Mouse (Mus musculus) megakaryocyte, embryonic 14.5 days (primary cell): ENCODE data around the gene Atox1. TPM values are rescaled to one million over a fixed set of nuclear protein-coding genes. Genes with fewer than 3 reads are reported as not detected.
A peak's percentile ranks its signal among the peaks of the same experiment; 100 is the strongest.

Experiments used
- H3K27me3 ChIP-seq: replicated peaks from 2 replicates; pipeline ENCODE3; 2012; ENCODE audit warnings: inconsistent platforms
- H3K36me3 ChIP-seq: replicated peaks from 2 replicates; pipeline ENCODE3; 2012; ENCODE audit warnings: low read length, inconsistent platforms, mixed read lengths
- H3K4me1 ChIP-seq: 2 replicates; pipeline ENCODE4 v1.6.1; 2012; ENCODE audit warnings: inconsistent platforms
- H3K4me3 ChIP-seq: replicated peaks from 2 replicates; pipeline ENCODE3; 2012; ENCODE audit warnings: moderate library complexity, mild to moderate bottlenecking, inconsistent platforms
- H3K9me3 ChIP-seq: 2 replicates; pipeline ENCODE4 v1.6.1; 2012; ENCODE audit warnings: inconsistent platforms
- FLI1 ChIP-seq: IDR thresholded peaks from 2 replicates; pipeline ENCODE4 v1.6.1; 2012; ENCODE audit warnings: low read length, inconsistent platforms, mixed read lengths
- GATA1 ChIP-seq: IDR thresholded peaks from 3 replicates; pipeline ENCODE4 v1.6.1; 2012; ENCODE audit warnings: mixed read lengths, low read length, inconsistent platforms, borderline replicate concordance
- polyA plus RNA-seq: library from polyadenylated mRNA; stranded (reverse); fragments of >175 nt; gene quantifications from 2 replicates; pipeline ENCODE4 v1.2.3, GENCODE M21; 2012; ENCODE audit warnings: low replicate concordance; ENCODE audit not compliant: insufficient read depth

Atox1 gene
- polyA plus RNA-seq, 1 experiment = 110 TPM

DNA sequence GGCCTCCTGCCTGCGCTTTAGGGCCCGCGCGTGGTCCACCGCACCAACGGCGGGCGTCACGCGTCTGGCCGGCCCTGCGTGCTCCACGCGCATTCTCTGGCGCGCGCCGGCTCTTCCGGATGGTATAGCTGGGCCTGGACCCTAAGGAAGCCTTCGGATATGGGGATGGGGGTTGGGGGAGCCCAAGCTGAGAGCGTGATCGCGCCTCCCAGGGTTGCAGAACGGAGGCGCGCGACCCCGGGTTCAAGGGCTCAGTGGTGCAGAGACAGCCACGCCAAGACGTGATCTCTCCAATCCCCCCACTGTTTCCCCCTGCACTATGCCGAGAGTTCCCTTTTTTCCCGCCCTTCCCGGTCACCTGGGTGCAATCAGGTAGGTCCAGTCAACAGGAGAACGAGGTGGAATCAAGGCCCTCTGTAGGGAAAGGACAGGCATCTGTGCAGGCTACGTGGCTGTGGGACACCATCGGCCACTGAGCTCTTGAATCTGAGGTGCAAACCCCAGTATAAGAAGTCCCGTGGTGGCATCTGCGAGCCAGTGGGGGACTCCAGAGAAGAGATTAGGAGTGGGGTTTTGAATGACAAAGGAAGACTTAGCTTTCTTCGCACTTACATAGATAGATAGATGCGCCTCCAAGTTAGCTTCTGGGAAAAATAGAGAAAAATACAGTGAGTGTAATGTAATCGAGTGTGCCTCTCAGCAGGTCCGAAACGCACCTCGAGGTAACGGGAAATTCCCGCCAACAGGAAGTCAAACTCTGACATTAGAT, 9.1 kb upstream of the Atox1 start:
- no peaks in the 10 kb centered on the region for H3K9me3 ChIP-seq
- H3K4me1 ChIP-seq = peaks cover 49% of the 10 kb centered on the region
- TF ChIP-seq GATA1 = no peak
- TF ChIP-seq FLI1 = no peak
- peak overlapping the region; percentile 98 for H3K4me3 ChIP-seq
- H3K36me3 ChIP-seq = peaks cover 15% of the 10 kb centered on the region
- H3K27me3 ChIP-seq = no peaks in the 10 kb centered on the region

DNA sequence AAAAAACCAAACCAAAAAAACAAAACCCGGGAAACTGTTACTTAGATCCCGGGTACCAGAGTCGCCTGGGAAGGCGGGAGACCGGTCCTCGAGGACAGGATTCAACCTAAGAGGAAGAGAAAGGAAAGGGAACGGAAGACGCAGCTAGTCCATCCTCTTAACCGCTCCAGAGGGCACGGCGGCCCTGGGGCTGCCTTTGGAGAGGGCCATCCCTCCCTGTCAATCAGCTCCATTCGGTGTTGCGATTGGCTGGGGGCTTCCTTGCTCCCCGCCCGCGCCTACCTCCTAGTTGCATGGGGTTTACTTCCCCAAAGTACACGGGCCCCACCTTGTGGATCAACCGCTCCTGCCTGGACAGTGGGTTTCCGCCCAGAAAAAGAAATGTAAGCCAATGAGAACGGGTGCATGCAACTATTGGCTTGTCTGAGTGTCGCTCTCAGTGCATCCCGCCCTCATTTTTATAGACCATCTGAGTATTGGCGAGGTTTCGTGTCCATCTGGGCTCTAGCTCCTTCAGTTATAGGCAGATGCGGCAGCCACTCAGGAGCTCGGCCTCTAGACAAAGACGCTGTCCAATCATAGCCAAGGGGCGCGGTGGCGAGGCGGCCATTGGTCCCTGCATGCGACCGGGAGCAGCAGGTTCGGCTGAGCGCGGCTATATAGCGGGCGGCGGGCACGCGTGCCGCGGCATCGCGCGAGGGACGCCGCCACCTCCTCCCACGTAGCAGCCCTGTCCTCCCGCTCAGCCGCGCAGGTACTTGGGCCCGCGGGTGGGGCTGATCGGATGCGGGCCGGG, 8.2 kb upstream of the Atox1 start, which contains the start of gene G3bp1:
TSS of gene G3bp1 (plus strand) at position 638 of the 796 bp plus-strand sequence.
- TF ChIP-seq GATA1 (no peak), FLI1 (no peak)
- Histone ChIP-seq H3K4me1 (peaks cover 44% of the 10 kb centered on the region), H3K36me3 (peaks cover 10% of the 10 kb centered on the region)

DNA sequence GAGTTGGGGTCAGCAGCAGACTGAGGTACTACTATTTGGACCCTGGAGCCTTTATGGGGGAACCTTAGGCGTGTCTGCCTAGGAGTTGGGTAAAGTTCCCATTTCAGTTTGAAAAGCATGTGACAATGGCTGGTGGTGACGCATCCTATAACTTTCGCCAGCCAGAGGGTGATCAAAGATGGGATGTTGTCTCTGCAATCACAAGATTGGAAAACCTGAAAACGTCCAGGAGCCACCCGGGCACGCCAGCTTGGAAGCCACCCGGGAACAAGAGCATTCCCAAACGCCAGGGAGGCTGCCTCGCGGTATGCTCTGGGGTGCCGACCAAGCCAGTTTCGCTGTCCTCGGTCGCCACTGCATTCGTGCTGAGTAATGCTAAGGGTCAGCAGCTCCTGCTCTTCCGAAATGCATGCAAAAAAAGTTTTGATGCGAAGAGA, 7.6 kb upstream of the Atox1 start:
- Histone ChIP-seq H3K4me3 (peak overlapping the region; percentile 98), H3K27me3 (no peaks in the 10 kb centered on the region), H3K9me3 (no peaks in the 10 kb centered on the region), H3K36me3 (peaks cover 6% of the 10 kb centered on the region), H3K4me1 (peaks cover 37% of the 10 kb centered on the region)
- TF ChIP-seq FLI1 = no peak
- no peak for TF ChIP-seq GATA1

More for the DNA sequence above, 8.2 kb upstream of the Atox1 start, which contains the start of gene G3bp1:
- no peaks in the 10 kb centered on the region for H3K27me3 ChIP-seq
- H3K9me3 ChIP-seq = no peaks in the 10 kb centered on the region
- H3K4me3 ChIP-seq = peak within 1 kb of the TSS; percentile 98

DNA sequence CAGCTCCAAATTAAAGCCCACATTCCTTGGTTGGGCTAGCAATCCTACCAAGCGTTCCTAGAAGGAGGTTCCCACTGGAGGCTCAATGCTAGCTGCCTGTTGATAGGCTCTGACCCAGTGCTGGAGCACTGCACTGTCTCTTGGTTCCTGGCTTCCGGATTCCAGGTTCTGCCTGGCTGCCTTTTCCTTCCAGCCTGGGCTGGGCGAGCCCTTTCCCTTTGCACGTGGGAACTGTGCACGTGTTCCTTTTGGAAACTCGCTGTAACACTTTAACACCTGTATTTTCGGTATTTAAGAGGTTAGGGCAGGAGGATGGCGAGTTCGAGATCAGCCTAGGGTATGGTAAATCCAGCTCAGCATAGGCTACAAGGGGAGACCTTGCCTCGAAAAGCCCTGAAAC, 7.0 kb upstream of the Atox1 start:
- Histone ChIP-seq H3K27me3 (no peaks in the 10 kb centered on the region), H3K4me1 (peaks cover 33% of the 10 kb centered on the region), H3K36me3 (peaks cover under 1% of the 10 kb centered on the region), H3K4me3 (peak overlapping the region; percentile 98), H3K9me3 (no peaks in the 10 kb centered on the region)
- TF ChIP-seq GATA1 = no peak
- no peak for TF ChIP-seq FLI1

DNA sequence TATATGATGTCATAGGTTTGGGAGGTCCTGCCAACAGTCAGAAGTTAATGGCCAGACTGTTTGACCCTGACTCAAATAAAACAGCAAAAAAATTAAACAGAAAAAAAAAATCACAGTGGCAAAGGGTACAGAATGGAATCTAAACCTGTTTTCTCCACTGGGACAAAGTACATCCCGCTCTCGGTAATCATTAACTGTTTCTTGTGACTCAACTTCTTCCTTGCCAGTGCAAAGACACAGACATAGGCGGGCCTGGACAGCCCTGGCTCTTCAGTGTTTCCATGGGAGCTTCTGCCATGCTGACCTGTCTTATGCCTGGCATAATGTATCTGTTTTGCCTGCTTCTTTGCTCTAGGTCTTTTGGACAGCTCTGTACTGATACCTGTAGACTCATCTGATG, 4.1 kb upstream of the Atox1 start:
- Histone ChIP-seq H3K9me3 (no peaks in the 10 kb centered on the region), H3K27me3 (no peaks in the 10 kb centered on the region), H3K4me3 (no peak overlapping the region), H3K4me1 (peaks cover 35% of the 10 kb centered on the region), H3K36me3 (no peaks in the 10 kb centered on the region)
- TF ChIP-seq FLI1 = no peak

DNA sequence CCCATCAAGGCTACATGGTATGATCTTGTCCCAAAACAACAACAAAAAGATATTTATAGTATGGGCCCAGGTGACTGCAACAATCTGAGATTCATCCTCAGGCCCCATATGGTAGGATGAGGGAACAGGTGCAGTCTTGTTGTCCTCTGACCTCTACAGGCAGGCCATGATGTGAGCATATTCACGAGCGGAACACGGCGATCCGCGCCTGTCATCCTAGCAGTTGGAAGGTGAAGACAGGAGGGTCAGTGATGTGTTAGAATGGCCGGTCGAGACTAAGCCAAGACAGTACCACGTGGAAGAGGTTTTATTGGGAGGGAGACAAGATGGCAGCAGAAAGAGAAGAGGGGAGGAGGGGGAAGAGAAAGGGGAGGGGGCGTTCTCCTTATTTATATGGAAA, 3.7 kb upstream of the Atox1 start:
- H3K27me3 ChIP-seq = no peaks in the 10 kb centered on the region
- H3K4me1 ChIP-seq = peaks cover 40% of the 10 kb centered on the region
- TF ChIP-seq FLI1 = no peak
- TF ChIP-seq GATA1 = no peak
- no peaks in the 10 kb centered on the region for H3K36me3 ChIP-seq
- H3K9me3 ChIP-seq = no peaks in the 10 kb centered on the region
- H3K4me3 ChIP-seq = no peak overlapping the region

DNA sequence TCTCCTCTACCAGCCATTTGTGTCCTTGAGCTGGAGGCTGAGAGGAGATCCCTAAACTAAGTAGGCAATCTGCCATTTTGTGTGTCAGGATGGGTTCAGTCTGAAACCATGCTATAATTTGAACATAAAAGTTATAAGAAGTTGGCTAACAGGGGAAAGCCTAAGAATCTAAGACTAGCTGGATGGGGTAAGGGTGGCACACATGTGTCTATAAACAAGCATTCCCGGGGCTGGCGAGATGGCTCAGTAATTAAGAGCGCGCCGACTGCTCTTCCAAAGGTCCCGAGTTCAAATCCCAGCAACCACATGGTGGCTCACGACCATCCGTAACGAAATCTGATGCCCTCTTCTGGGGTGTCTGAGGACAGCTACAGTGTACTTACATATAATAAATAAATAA, 1.1 kb upstream of the Atox1 start:
- no peak overlapping the region for H3K4me3 ChIP-seq
- TF ChIP-seq GATA1 (no peak), FLI1 (no peak)
- peaks cover 14% of the 10 kb centered on the region for H3K36me3 ChIP-seq
- H3K27me3 ChIP-seq = no peaks in the 10 kb centered on the region
- no peaks in the 10 kb centered on the region for H3K9me3 ChIP-seq
- H3K4me1 ChIP-seq = peaks cover 50% of the 10 kb centered on the region

DNA sequence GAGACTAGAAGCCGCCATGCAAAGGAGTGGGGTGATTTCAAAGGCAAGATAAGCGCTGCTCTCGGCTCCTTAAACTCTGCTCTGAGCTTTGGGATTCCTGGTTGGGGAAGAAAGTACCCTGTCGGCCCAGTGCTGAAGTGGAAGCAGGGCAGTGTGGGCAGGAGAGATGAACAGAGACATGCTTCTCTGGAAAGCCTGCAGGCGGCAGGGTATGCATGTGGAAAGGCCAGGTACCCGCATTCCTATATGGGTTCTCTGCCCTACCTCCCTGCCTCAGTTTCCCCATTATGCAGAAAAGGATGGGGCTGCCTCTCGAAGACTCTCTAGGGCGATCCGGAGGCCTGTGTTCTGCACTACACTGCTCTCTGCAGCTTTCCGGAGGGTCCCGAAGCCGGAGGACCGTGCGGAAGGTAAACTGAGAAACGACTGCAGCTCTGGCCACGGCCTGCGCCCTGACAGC, 450 bp downstream of the Atox1 start:
- Histone ChIP-seq H3K27me3 (no peaks in the 10 kb centered on the region), H3K36me3 (peaks cover 23% of the 10 kb centered on the region), H3K9me3 (no peaks in the 10 kb centered on the region), H3K4me3 (peak overlapping the region; percentile 99), H3K4me1 (peaks cover 58% of the 10 kb centered on the region)
- TF ChIP-seq FLI1 (no peak), GATA1 (no peak)

DNA sequence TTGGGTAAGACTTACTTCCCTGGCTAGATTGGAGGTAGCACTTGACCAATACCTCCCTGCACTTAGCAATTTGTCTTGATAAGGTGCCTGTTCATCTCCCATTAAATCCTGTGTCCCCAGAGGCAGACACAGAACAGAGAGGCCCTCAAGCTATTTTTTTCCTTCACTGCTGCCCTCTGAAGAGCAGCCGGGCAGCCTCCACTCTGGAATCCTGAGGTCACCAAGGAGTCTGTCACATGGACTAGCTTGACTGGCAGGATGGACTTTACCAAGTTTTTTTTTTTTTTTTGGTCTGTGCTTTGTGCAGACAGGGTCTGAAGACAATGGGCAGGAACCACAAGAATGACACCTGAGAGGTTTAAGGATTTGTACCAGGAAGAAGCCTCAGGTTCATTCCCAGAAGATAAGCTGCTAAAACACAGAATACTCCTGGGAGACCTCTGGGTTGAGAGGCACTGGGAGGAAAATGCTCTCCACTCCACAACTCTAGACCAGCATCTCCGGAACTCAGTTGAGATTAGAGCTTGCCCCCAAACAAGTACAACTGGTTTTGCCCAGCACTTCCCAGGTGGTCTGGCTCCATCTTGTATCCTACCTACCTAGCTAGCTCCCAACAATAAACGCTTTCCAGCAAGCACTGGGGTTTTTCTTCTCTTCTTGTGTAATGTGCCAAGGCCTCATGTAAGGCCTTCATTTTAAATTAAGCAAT, 1.0 kb downstream of the Atox1 start:
- H3K4me1 ChIP-seq = peaks cover 64% of the 10 kb centered on the region

DNA sequence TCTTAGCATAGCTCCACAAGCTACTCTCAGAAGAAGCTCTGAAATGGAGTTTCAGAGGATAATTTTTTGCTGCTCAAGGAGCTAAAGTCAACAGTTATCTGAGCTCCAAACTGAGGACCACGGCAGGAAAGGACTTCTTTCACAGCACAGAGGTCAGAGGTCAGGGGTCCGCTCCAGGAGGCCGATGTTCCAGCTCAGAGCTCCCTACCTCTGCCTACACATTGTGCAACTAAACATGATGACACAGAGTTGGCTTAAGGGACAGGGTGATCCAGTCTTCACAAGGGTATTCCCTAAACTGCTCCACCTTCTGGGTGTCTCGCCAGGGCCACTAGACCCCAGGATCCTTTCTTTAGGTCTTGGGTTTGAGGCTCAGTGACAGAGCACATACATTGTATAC, 2.5 kb downstream of the Atox1 start:
- peak overlapping the region; percentile 14 for H3K4me3 ChIP-seq
- H3K4me1 ChIP-seq = peaks cover 79% of the 10 kb centered on the region
- no peak for TF ChIP-seq FLI1
- H3K9me3 ChIP-seq = no peaks in the 10 kb centered on the region
- H3K36me3 ChIP-seq = peaks cover 43% of the 10 kb centered on the region
- no peaks in the 10 kb centered on the region for H3K27me3 ChIP-seq

More for the DNA sequence above, 1.0 kb downstream of the Atox1 start:
- Histone ChIP-seq H3K36me3 (peaks cover 29% of the 10 kb centered on the region), H3K27me3 (no peaks in the 10 kb centered on the region), H3K4me3 (peak overlapping the region; percentile 99), H3K9me3 (no peaks in the 10 kb centered on the region)
- no peak for TF ChIP-seq FLI1
- TF ChIP-seq GATA1 = no peak
